Mouse (Mus musculus): ENCODE measurements at regions not wholly inside any gene's neighbourhood (a gene's known extent, or its start where the extent isn't known, plus 50 kb on each side); places are given as distances from the start of the nearest gene placed in this dataset.

GRCm38 (mm10) chr8:25348003-25348683 lies 524.0 kb upstream of the Adam5 start:
- no peak for TF ChIP-seq CTCF (IDR thresholded peaks at IDR 0.05; ENCODE audit: low read depth)
- no peak for TF ChIP-seq EP300 (IDR thresholded peaks at IDR 0.05; ENCODE audit: low read depth)

Data from liver, postnatal 0 days (tissue).